Mouse (Mus musculus) intestine, embryonic 16.5 days (tissue): Measurements from ENCODE around the gene Acap3. TPM values are rescaled to one million over a fixed set of nuclear protein-coding genes. Genes with fewer than 3 reads are reported as not detected.
A peak's percentile ranks its signal among the peaks of the same experiment; 100 is the strongest.

ENCODE experiments used
- ATAC-seq: fragments of 200-750 bp; cut with Nextera tagmentation; 2 replicates; pipeline ENCODE4 v1.8.0; 2017; ENCODE audit warnings: moderate TSS enrichment, moderate library complexity
- H3K27ac ChIP-seq: fragments of 300-500 bp; sonication (generic); 2 replicates; pipeline ENCODE4 v1.5.1; 2014; ENCODE audit warnings: mild to moderate bottlenecking, low read length
- H3K27me3 ChIP-seq: fragments of 300-500 bp; sonication (generic); replicated peaks from 2 replicates; pipeline ENCODE4 v1.6.1; 2014; ENCODE audit warnings: low read length, control low read depth, mixed read lengths; ENCODE audit not compliant: control insufficient read depth, insufficient read depth
- H3K36me3 ChIP-seq: fragments of 300-500 bp; sonication (generic); 2 replicates; pipeline ENCODE4 v1.6.1; 2014; ENCODE audit warnings: low read length, control low read depth; ENCODE audit not compliant: control insufficient read depth, insufficient read depth
- H3K4me1 ChIP-seq: fragments of 300-500 bp; sonication (generic); 2 replicates; pipeline ENCODE4 v1.6.1; 2014; ENCODE audit warnings: low read length, control low read depth, mixed read lengths; ENCODE audit not compliant: control insufficient read depth, insufficient read depth
- H3K4me2 ChIP-seq: fragments of 300-500 bp; sonication (generic); 2 replicates; pipeline ENCODE4 v1.6.1; 2014; ENCODE audit warnings: low read depth, low read length, control low read depth
- H3K4me3 ChIP-seq: fragments of 300-500 bp; sonication (generic); 2 replicates; pipeline ENCODE4 v1.5.1; 2014; ENCODE audit warnings: mild to moderate bottlenecking, low read length
- H3K9ac ChIP-seq: fragments of 300-500 bp; sonication (generic); 2 replicates; pipeline ENCODE4 v1.6.1; 2014; ENCODE audit warnings: low read depth, low read length
- H3K9me3 ChIP-seq: fragments of 300-500 bp; sonication (generic); 2 replicates; pipeline ENCODE4 v1.6.1; 2016; ENCODE audit warnings: low read length, control low read depth; ENCODE audit not compliant: control insufficient read depth
- WGBS: fragments of 180-500 bp; shearing (Covaris S2); extraction: QIAGEN DNeasy Blood & Tissue Kit; methylation state at CpG from one replicate; pipeline ENCODE4 v1.1.7; 2014; 5-methylcytosine and 5-hydroxymethylcytosine counted together
- polyA plus RNA-seq: library from polyadenylated mRNA; unstranded; fragments of >200 nt; fragmentation: Nextera tagmentation; extraction: Ambion mirVana; gene quantifications from 2 replicates; pipeline ENCODE4 v1.2.1, GENCODE M21; 2015

Gene Acap3
- polyA plus RNA-seq, 1 experiment from 2014 or later, result 9.8 TPM

DNA sequence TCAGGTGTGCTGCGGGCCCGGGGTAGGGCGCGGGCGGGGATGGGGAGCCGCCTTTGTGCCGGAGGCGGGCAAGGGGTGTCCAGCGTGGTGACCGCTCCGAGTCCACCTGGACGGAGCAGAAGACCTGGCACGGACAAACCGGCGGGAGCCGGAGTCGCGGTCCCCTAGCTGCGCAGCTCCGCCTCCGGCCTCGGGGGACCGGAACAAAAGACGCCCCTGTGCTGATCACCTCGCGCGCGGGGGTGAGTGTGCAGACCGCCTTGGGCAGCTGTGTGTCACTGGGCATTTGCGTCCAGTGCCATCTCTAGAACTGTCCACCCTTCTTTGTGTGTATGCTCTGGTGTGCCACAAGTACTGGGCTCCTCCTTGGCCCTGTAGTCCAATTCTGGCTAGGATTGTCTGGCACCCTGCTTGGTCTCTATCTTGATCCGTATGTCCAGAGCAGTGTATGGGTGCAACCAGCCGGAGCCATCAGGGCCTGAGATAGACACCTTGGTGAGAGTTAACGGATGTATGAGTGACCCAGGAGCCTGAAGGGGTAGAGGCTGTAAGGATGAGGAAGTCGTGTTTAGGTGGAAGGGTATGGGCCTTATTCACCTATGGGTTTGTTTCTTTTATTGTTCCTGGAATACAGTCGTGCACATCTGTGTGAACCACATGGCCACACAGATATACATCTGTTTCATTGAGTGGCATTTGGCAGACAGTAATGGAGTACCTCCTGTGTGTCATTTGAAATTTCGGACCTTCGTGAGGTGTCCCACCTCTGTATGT is 1.0 kb downstream of the Acap3 start:
- ATAC-seq, result peak; percentile 35
- Histone ChIP-seq H3K4me1 (peaks cover 33% of the 10 kb centered on the region), H3K27me3 (no peaks in the 10 kb centered on the region), H3K27ac (peak overlapping the region; percentile 99), H3K4me3 (peak overlapping the region; percentile 95), H3K4me2 (peak overlapping the region; percentile 96), H3K9me3 (no peaks in the 10 kb centered on the region), H3K36me3 (peaks cover 6% of the 10 kb centered on the region), H3K9ac (peak overlapping the region; percentile 96)
- WGBS, result 5% methylated on average over 31 of the region's 37 CpGs

DNA sequence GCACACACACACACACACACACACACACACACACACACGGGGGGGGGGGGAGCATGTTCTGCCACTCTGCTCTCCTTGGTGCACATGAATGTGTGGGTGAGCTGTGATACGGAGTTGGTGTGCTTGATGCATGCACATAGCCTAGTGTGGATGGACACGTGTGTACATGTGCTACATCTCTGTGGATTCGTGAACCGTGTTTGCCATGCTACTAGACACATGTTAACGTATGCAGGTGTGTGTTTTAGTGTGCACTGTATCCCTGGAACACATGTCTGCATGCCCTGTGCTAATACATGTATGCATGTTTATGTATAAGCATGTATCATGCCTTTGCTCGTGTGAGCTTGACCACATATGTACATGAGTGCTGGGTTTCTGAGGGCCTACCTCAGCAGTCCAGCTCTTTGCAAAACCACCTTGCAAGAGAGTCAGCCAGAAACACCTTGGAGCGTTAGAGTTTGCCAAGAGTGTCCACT is 1.6 kb downstream of the Acap3 start:
- H3K4me2 ChIP-seq, result peak overlapping the region; percentile 96
- peaks cover 33% of the 10 kb centered on the region for H3K4me1 ChIP-seq
- WGBS, result 74% methylated on average over 8 of the region's 8 CpGs
- H3K4me3 ChIP-seq, result peak overlapping the region; percentile 95
- H3K27me3 ChIP-seq, result no peaks in the 10 kb centered on the region
- no peak overlapping the region for H3K27ac ChIP-seq
- H3K9ac ChIP-seq, result peak overlapping the region; percentile 96
- H3K9me3 ChIP-seq, result no peaks in the 10 kb centered on the region
- H3K36me3 ChIP-seq, result peaks cover 7% of the 10 kb centered on the region; the same call in 1 of the 2 replicates
- ATAC-seq, result no peak

- H3K9ac ChIP-seq, result peak overlapping the region; percentile 40
- peak overlapping the region; percentile 55; the same call in 1 of the 2 replicates for H3K27ac ChIP-seq
- 18% methylated on average over 8 of the region's 8 CpGs for WGBS
Measured at GRCm38 (mm10) chr4:155894311-155894881, 2.8 kb downstream of the Acap3 start.

GRCm38 (mm10) chr4:155895216-155895615 is 3.6 kb downstream of the Acap3 start:
- Histone ChIP-seq H3K4me2 (peak overlapping the region; percentile 43), H3K9ac (no peak overlapping the region), H3K4me1 (peaks cover 32% of the 10 kb centered on the region), H3K27ac (no peak overlapping the region), H3K9me3 (no peaks in the 10 kb centered on the region), H3K36me3 (peaks cover 16% of the 10 kb centered on the region; the same call in 1 of the 2 replicates), H3K27me3 (no peaks in the 10 kb centered on the region), H3K4me3 (peak overlapping the region; percentile 2; the same call in 1 of the 2 replicates)
- 38% methylated on average over 6 of the region's 6 CpGs for WGBS
- ATAC-seq, result no peak

More at GRCm38 (mm10) chr4:155894311-155894881, 2.8 kb downstream of the Acap3 start:
- H3K36me3 ChIP-seq, result peaks cover 13% of the 10 kb centered on the region; the same call in 1 of the 2 replicates
- no peak for ATAC-seq
- no peaks in the 10 kb centered on the region for H3K9me3 ChIP-seq
- no peaks in the 10 kb centered on the region for H3K27me3 ChIP-seq
- peak overlapping the region; percentile 43 for H3K4me2 ChIP-seq
- peak overlapping the region; percentile 7; the same call in 1 of the 2 replicates for H3K4me3 ChIP-seq
- peaks cover 33% of the 10 kb centered on the region for H3K4me1 ChIP-seq

- peaks cover 16% of the 10 kb centered on the region; the same call in 1 of the 2 replicates for H3K36me3 ChIP-seq
- 89% methylated on average over 4 of the region's 4 CpGs for WGBS
Measured at GRCm38 (mm10) chr4:155895826-155896225, 4.2 kb downstream of the Acap3 start.

GRCm38 (mm10) chr4:155896461-155896860 is 4.8 kb downstream of the Acap3 start:
- Histone ChIP-seq H3K9ac (no peak overlapping the region), H3K4me2 (no peak overlapping the region), H3K36me3 (peaks cover 16% of the 10 kb centered on the region; the same call in 1 of the 2 replicates), H3K27ac (no peak overlapping the region), H3K27me3 (no peaks in the 10 kb centered on the region), H3K4me1 (peaks cover 24% of the 10 kb centered on the region), H3K9me3 (no peaks in the 10 kb centered on the region), H3K4me3 (no peak overlapping the region)
- WGBS, result 95% methylated on average over 12 of the region's 12 CpGs
- no peak for ATAC-seq

More at GRCm38 (mm10) chr4:155895826-155896225, 4.2 kb downstream of the Acap3 start:
- Histone ChIP-seq H3K4me1 (peaks cover 25% of the 10 kb centered on the region), H3K27me3 (no peaks in the 10 kb centered on the region), H3K4me2 (no peak overlapping the region), H3K4me3 (no peak overlapping the region), H3K9me3 (no peaks in the 10 kb centered on the region), H3K27ac (no peak overlapping the region), H3K9ac (no peak overlapping the region)
- ATAC-seq, result no peak

DNA sequence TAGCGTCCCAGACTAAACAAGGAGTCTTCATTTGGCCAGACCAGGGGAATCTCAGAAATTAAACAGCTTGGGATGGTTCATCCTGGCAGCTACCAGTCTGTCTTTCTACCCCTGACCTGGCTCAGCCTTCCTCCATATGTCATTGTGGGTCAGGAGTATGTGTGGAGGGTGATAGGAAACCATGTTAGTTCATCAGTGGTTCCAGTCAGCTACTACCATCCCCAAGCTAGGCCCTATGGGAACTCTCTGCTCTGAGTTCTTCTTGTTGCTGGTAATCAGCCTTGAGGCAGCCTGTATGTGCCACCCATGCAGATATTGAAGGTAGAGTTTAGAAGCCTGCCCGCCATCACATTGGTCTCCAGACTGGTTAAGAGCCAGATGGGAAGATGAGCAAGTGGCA is 6.7 kb downstream of the Acap3 start:
- Histone ChIP-seq H3K4me2 (no peak overlapping the region), H3K27me3 (no peaks in the 10 kb centered on the region), H3K4me3 (no peak overlapping the region), H3K27ac (no peak overlapping the region), H3K4me1 (peaks cover 16% of the 10 kb centered on the region), H3K9me3 (no peaks in the 10 kb centered on the region), H3K36me3 (peaks cover 19% of the 10 kb centered on the region), H3K9ac (no peak overlapping the region)
- ATAC-seq, result no peak
- 95% methylated on average over 2 of the region's 2 CpGs for WGBS

DNA sequence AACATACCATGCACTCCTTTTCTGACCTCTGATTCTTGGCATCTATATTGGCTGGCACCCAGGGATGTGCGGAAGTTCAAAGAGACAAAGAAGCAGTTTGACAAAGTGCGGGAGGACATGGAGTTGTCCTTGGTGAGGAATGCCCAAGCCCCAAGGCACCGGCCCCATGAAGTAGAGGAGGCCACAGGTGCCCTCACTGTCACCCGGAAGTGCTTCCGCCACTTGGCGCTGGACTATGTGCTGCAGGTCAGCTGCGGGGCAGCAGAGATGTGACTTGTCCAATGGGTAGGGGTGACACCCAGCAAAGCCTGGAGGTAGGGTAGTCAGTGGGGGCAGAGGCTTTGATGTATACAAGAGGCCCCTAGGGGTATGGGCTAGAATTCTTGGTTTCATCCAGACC is 7.7 kb downstream of the Acap3 start:
- no peak overlapping the region for H3K4me3 ChIP-seq
- peaks cover 6% of the 10 kb centered on the region for H3K4me1 ChIP-seq
- no peak overlapping the region for H3K27ac ChIP-seq
- no peaks in the 10 kb centered on the region for H3K27me3 ChIP-seq
- no peak for ATAC-seq
- H3K9ac ChIP-seq, result no peak overlapping the region
- H3K4me2 ChIP-seq, result no peak overlapping the region
- WGBS, result 89% methylated on average over 7 of the region's 7 CpGs
- peaks cover 19% of the 10 kb centered on the region for H3K36me3 ChIP-seq
- H3K9me3 ChIP-seq, result no peaks in the 10 kb centered on the region

DNA sequence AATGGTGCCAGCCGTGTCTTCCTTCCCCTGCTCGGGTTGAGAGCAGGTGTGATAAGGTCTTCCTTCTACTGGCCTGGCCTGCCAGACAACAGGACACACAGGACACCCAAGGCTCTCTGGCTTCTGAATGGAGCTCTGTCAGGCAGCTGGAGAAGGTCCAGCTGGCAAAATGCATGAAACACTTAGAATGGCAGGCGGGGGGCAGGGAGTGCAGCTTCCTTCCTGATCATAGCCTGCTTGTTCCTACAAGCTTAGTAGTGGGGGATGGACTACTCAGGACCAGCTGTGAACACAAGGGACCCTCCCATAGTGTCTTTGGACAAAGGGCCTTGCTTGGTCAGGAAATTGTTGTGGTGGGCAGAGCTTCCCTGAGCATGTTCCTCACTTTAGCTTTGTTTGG is 9.6 kb downstream of the Acap3 start:
- no peaks in the 10 kb centered on the region for H3K4me1 ChIP-seq
- H3K4me3 ChIP-seq, result no peak overlapping the region
- no peaks in the 10 kb centered on the region for H3K27me3 ChIP-seq
- WGBS, result 61% methylated on average over 3 of the region's 3 CpGs
- H3K4me2 ChIP-seq, result no peak overlapping the region
- H3K9ac ChIP-seq, result no peak overlapping the region
- 0 out of 2 replicates have a peak, but pooled peaks have one; percentile 38 for ATAC-seq
- H3K36me3 ChIP-seq, result peaks cover 19% of the 10 kb centered on the region
- no peaks in the 10 kb centered on the region for H3K9me3 ChIP-seq
- H3K27ac ChIP-seq, result no peak overlapping the region
